Comparison of ENCODE assay signal across 8 mouse cellular contexts in the genomic region with DNA sequence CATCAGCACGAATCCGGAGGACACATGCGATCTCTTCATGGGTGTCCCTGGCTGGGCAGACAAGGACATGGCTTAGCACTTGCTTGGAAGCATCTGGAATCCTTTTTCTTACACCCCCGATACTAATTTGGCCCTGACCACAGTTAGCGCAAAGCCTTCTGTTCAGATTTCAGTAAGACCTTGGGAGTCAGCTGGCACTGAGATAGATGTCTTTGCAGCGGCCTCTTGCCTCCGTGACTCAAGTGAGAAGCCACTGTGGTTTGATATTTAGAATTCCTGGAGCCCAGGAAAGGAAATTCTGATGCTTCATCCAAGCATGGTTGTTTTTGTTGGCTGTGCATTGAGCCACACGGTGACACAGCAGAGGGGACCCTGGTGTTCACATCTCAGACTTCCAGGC.
"Had no signal": no experiment of that assay in that cellular context is flagged by ENCODE, and none has a peak within 500 bp of the region (broad histone marks: within the 10 kb centered on the region; RNA-seq: fewer than 3 reads in every experiment).

No protein-coding gene starts in this region.

- H3K27ac ChIP-seq: left cerebral cortex, adult 2 months; limb, embryonic 15.5 days; liver, embryonic 12.5 days; midbrain, embryonic 13.5 days; stomach, postnatal 0 days had no signal

- H3K4me3 ChIP-seq: left cerebral cortex, adult 2 months; limb, embryonic 15.5 days; liver, embryonic 12.5 days; midbrain, embryonic 13.5 days had no signal

- DNase-seq: kidney, adult 18-20 months; kidney, postnatal 10 days; thymus, postnatal 4 days had no signal
